Mouse (Mus musculus): ENCODE data around the gene Cdc37.
"Not testable (repeated sequence)": the region's sequence is repeated elsewhere in the genome, so short reads cannot be mapped to it uniquely, and the experiment has no call there.

Cdc37 gene

DNA sequence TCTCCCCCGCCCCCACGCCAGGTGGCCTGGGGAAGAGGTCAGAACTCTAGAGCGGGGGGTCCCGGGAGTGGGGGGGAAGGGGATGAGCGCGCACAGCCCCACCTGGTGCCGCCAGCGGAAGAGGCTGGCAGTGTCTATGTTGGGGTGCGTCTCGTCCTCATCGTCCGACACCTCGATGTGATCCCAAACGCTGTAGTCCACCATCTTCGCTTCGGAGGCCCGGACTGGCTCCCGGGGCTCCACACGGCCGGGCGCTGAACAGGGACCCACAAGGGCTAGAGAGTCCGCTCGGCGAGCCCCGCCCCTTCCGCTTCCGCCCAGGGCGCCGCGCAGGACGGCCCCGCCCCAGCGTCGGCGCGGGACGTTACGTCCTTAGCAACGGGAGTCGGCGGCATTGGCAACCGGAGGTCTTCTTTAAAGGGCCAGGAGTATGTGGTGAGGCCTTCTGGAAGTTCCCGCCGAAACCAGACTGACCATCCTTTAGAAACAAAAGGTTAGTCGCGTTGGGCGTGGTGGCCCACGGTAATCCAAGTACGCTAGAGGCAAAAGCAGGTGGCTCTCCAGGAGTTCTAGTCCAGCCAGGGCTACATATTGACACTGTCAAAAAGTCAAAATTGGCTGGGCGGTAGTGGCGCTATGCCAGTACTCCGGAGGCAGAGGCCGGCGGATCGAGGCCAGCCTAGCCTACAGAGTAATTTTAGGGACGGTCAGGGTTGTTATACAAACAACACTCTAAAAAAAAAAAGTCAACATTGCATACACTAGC lies at the start of gene Cdc37:
Cdc37 (minus strand) TSS at position 329 of the 766 bp plus-strand sequence.
- peak; percentile 95 to 97 for DNase-seq

DNA sequence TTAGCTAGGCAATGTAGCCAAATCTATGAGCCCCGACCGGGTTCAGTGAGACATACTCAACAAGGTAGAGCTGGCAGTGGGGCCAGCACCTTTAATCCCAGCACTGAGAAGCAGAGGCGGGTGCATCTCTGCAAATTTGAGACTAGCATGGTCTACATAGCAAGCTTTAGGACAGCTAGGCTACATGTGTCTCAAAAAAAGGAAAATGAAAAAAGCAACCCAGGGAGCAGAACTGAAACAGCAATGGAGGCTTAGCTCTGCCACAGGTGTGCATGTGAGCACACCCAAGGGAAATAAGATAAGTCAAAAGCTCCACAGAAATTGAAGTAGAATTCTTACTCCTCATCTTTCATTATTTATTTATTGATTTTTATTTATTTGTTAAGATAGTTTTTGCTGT lies 49.2 kb upstream of the Cdc37 start:
- DNase-seq: no peak

DNA sequence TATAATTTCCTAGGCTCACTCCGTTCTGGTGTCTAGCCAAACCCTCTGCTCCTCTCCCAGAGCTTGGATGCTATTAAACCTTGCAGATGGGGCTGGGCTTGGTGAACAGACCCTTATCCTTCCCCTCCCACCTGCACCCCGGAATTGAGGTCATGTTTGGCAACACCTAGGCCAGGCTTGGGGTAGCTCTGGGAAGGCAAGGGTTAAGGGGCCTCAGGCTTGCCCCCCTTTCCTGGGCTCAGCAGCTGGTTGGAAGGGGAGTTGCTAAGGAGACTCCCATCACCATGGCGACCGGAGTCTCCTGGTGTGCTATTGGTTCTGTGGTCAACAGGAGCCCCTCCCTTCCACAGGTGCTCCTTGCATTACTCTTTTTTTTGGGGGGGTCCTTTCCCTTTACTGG lies 48.2 kb upstream of the Cdc37 start:
- no peak for DNase-seq

DNA sequence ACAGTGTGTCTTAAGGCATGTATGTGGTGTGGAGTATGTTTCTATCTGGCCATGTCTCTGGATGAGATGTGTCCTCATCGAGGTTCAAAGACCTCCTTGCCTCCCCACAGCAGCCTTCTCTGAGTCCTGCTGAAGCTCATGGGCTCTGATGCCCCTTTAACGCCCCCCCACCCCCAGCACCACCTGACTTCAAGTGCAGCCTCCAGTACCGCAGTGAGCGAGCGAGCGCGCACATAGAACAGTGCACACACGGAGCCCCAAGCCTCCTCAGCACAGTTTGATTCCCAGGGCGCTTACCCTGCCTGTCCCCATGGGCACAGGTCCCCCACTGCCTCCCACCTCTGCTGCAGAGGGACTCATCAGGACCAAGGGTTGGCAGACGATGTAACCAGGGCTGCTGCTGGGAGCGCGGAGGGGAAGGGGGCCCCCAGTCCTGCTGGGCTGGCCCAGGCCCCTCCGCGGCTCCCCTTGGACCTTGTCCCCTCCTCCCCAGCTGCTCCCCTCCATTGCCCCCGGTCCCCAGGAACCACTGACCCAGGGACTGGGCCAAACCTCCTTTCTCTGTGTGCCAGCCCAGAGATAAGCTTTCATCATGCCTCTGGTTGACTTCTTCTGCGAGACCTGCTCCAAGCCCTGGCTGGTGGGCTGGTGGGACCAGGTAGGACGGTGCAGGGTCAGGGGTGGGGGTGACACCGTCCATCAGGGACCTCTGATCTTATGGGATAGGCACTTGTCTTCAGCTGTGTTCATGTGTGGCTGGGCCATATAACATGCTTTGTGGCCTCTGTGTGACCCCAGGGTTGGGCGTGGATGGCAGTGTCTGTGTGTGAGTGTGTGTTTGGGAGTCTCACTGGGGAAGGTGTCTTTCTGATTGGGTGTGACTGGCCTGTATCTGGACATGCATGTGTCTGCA lies 47.0 kb upstream of the Cdc37 start:
- no peak for DNase-seq

DNA sequence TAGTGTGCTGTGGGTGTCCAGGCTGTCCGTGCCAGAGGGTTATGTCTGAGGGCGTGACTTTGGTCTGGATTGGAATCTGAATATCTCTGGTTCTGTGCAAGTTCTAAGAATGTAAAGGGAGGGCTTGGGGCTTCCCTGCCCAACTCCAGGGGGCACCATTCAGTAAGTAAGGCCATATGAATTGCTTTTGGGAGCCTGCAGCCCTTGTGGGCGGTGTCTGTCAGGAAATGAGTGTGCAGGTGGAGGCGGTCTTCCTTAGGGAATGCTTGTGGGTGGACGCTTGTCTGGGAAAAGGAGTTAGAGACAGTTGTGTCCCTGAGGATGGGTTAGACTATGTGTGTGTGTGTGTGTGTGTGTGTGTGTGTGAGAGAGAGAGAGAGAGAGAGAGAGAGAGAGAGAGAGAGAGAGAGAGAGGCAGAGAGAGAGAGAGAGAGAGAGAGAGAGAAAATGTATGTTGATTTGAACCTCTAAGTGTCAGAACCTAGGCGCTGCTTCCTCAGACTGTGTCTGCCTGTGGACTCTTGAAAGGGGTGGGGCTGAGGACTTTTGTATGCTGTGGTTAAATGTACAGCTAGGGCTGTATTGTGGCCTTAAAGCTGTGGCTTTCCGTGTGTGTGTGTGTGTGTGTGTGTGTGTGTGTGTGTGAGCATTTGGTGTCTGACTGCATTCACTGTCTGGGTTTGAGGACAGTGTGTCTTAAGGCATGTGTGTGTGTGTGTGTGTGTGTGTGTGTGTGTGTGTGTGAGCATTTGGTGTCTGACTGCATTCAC lies 46.1 kb upstream of the Cdc37 start:
- DNase-seq: not testable (repeated sequence)

DNA sequence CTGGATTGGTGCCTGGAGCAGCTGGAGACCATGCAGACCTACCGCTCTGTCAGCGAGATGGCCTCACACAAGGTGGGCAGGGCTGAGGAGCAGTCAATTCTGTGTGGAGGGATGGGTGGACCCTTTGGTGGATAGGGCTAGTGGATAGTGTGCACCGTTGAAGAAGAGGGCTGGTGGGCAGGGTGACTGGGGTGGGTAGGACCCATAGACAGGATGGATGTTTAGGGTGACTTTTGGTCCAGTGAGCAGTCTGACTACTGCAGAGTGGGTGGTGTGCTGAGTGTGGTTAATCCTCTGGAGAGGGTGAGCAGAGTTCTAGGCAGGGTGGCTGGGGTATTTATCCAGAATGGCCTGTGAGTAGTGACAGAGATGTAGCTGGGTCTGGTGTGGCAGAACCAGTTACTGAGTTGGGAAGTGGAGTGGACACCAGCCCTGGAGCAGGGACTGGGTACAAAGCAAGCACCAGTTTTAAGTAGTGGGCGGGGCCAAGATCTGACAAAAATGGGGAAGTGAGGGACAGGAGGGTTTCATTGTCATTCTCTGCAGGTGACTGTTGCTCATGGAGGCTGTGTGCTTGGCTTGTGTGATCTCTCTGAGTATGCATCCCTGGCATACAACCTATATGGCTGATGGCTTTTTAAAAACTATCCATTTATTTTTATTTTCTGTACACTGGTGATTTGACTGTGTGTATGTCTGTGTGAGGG lies 45.2 kb upstream of the Cdc37 start:
- DNase-seq: no peak

DNA sequence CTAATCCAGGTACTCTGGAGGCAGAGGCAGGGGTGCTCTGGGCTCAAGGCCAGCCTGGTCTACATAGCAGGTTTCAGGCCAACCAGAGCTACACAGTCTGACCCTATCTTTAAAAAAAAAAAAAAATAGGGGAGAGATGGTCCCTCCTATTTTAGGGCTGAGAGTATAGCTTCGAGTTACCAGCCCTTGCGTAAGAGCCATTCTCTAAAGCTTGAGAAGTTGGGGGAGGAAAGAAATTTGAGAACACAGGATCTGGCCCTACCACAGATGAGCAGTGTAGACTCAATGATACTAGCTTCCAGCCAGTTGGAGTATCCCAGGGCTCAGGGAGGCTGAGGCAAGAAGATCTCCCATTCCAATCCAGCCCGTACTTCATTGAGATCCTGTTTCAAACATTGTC lies 44.0 kb upstream of the Cdc37 start:
- no peak for DNase-seq

DNA sequence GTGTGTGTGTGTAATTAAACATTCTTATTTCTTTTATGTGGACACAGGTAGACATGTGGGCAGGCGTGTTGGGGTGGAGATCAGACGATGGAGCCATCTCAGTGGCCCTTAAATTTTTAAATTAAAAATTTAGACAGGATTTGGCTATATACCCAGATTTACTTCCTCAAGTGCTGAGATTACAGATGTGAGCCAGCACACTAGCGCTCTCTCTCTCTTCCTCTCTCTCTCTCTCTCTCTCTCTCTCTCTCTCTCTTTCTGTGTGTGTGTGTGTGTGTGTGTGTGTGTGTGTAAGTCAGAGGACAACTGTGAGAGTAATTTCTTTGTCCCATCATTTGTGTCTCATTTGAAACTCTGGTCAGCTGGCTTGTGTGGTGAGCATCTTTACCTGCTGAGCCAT lies 40.9 kb upstream of the Cdc37 start:
- DNase-seq: no peak

DNA sequence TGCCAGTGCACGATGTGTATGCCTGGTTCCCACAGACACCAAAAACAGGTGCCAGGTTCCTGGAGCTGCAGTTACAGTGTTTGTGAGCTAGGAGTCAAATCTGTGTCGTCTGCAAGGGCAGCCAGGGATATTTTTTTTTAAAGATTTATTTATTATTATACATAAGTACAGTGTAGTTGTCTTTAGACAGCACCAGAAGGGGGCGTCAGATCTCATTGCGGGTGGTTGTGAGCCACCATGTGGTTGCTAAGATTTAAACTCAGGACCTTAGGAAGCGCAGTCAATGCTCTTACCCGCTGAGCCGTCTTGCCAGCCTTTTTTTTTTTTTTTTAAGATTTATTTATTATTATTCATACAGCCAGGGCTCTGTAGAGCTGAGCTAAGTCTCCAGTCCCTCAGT lies 40.1 kb upstream of the Cdc37 start:
- DNase-seq: no peak

DNA sequence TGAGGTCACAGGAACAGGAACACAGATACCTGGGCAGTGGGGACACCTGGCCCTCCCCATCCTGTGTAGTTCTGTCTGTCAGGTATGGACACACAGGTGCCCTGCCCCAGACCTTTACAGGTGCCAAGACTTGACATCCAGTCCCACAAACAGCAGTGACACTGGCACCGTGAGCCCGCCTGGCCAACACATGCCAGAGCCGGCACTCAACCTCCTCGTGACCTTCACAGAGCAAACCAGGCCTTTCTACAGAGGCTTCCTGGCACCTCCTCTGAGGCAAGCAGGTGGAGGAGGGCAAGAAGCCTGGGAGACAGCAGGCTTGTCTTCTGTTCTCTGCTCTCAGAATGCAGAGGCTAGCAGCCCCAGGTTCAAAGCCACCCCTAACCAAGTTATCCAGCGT lies 35.7 kb upstream of the Cdc37 start:
- no peak for DNase-seq

DNA sequence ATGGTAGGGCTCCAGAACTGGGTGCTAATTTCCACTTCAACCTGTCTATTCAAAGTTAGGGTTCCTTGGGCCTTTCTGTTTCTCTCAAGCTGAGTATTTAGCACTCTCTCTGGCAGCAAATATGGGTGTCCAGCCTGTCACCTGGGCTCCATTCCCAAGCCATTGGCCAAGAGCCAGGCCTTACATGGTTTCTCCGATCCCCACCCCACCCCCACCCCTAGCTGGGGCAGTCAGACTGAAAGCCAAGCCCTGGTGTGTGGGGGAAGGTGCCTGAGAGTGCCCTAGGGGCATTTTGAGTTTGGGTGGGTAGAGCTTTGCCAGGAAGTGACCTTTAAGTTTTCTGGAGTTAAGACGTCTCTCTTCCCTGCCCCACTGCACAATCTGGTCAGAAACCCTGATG lies 35.0 kb upstream of the Cdc37 start:
- peak in 1 of 2 experiments; percentile 50 for DNase-seq

DNA sequence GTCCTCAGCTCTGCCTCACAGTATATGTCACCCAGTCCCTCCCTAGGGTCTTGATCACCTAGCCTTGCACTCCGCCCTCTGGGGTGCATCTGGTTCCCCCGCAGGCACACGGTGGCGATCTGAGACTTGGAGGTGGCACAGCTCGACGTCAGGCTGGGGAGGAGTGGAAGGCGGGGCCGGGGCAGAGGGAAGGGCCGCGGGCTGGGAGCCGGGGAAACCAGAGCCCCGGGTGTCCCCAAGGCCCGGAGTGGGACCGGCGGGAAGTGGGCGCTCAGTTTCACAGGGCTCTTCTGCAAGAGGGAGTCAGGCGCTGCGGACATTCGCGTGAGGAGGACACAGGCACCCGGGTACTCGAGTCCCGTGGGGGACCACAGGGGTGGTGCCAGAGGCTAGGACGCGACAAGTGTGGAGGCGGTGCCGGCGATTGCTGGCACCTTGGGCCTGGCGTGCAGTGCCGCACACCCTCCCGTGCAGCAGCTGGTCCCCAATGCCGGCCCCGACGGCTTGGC lies 34.2 kb upstream of the Cdc37 start:
- DNase-seq: peak; percentile 75 to 77

DNA sequence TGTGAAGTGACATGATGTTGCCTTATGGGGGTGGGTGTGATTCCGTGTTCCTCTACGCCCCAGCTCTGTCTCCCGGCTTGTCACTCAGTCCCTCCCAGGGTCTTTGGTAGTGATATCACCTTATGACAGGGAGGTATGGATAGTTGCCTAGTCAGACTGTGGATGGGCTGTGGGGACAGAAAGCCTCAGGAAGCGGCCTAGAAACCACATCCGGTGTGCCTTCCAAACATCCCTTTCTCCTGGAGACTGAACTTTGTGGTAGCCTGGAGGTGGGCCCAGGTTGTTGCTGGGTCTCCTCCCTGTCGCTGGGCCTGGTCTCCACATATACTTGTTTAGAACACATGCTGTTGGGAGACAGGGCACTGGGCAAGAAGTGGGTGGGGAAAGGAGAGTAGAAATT lies 33.6 kb upstream of the Cdc37 start:
- no peak for DNase-seq

DNA sequence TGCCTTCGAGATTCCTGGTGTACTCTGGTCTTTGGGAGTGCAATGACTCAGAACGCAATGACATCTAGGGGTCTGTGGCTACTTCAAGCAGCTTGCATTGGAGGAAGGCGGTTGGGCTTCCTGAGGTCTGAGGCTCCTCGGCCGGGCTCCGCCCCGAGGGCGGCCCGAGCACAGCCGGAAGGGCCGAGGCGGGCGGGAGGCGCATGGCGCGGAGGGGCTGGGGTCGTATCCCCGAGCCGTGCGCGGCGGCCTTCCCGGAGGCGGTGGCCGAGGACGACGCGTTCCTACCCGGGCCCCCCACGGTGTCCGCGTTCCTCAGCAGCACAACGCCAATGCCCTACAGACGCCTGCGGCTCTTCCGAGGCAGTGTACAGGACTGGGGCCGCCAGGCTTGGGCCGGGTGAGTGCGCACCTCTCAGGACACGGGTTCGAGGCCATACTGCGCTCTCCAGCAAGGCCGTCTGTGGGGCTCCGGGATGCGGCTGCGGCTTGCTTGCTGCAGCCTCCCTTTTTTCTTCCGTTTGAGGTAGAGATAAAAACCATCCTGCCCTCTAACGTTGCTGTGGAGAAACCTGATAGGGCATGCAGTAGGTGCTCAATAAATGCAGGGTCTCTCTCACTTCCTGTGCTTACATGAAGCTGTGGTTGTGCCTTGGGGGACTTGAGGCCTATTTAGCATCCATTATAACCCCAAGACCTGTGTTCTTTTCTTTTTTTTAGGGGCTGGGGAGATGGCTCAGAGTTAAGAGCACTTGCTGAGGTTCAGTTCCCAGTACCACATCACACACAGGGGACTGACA lies 31.8 kb upstream of the Cdc37 start:
- DNase-seq: peak; percentile 68 to 72

DNA sequence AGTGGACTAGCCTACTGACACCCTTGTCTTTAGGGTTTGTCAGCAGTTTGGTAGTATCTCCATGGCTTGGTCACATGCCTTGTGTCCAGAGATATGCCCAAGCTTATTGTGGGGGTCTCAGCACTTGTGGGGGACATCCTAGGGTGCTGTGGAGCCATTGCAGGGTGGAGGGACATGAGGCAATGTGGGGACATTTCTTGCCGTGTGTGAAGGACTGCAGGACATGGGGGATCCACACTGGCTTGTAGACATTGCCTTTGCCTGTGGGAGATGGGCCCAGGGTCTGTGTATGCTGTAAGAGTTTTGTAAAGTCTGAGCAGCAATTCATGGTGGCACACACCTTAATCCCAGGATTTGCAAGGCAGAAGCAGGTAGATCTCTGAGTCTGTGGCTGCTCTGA lies 31.1 kb upstream of the Cdc37 start:
- no peak for DNase-seq

DNA sequence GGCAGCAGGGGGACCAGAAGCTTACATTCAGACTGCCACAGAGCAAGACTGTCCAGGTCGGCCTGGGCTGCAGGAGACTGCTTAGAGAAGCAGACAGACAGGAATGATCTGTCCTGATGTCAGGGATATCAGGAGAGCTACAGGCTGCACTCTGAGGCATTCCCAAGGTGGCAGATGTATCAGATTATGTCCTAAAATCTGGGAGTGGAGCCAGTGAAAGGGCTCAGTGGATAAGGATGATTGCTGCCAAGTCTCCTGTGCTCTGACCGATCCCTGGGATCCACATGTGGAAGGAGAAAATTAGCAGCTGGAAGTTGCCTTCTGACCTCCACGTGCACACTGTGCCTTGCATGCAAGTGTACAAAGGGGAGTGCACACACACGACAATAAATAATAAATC lies 30.6 kb upstream of the Cdc37 start:
- DNase-seq: no peak

DNA sequence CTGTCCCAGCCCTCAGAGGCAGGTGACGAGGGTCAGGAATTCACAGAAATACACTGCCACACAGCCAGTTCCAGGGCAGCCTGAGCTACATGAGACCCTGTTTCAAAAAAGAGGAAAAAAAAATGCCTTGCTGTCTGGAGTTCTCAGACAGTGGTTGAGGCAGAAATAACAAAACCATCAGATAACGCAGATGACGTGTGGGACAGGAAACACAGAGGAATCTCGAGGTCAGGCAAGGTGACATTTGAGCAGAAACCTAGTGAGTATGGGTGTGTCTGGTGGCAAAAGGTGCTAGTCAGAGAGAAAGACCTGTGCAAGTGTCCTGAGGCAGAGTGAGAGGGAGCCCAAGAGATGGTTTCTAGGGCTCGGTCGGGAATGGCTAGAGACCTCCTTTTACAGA lies 22.6 kb upstream of the Cdc37 start:
- DNase-seq: no peak

DNA sequence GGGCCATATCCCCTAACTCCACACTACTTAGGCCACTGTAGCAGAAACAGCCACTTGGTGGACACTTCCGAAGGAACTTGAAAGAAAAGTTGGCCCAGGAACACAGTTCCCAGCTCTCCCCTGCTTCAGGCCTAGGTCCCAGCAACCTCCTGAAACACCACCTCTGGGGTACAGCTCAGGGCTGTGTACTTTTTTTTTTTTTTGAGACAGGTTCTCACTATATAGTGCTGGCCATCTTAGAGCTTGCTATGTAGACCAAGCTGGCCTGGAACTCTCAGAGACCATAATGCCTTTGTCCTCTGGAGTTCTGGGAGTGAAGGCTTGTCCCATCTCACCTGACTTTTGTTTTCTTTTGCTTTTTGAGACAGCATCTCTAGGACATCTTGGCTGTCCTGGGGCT lies 19.4 kb upstream of the Cdc37 start:
- no peak for DNase-seq

DNA sequence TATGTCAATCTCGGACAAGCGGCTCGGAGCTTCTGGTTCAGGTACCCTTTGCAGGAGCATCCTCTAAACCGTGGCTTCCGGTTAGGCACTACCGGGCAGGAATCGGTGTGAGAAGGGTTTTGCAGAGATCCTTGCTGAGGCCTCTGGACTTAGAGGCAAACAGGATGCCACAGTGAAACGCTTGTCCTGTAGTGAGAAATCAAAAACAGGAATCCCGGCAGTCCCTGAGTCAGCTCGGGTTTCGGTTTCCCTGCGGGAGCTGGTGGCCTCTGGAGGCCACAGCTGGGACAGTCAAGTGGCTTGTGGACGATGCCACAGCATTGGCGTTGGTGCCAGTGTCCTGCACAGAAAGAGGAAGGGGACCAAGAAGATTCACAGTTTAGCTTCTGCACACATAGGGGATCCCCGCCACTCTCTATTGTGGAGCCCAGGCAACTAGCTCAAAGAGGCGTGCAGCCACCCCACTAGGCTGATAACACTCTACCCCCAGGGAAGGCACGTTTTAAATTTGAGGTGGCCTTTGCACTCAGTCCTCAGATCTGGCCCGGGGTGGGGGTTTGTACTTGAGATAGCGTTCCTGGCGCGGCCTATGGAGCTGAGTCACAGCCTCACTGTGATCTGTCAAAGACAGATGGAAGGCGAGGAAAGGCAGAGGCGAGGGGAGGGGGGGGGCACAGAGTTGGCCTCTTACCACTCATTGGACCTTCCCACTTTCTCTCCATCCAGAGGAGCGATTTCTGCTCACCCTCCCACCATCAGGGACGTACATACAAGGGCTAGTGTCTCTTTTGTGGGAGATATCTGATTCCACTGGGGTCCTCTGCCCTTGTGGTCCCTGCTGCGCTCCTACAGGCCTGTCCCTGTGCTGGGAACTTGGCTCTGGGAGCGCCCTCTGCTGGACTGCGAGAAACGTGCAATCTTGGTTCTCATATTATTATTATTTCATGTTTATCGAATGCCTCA lies 18.7 kb upstream of the Cdc37 start:
- peak; percentile 83 to 87 for DNase-seq
